Mouse (Mus musculus) limb, embryonic 12.5 days (tissue): ENCODE data around the gene Gab1. TPM values are rescaled to one million over a fixed set of nuclear protein-coding genes. Genes with fewer than 3 reads are reported as not detected.

Experiments
- ATAC-seq: fragments of 200-750 bp; cut with Nextera tagmentation; 2 replicates; pipeline ENCODE4 v1.8.0; 2017; ENCODE audit warnings: low read depth, moderate TSS enrichment; ENCODE audit not compliant: insufficient number of reproducible peaks, insufficient read depth, low FRiP score, low TSS enrichment
- H3K27ac ChIP-seq: fragments of 300-500 bp; sonication (generic); 2 replicates; pipeline ENCODE4 v1.5.1; 2016; ENCODE audit warnings: mild to moderate bottlenecking, moderate library complexity
- H3K27me3 ChIP-seq: fragments of 300-500 bp; sonication (generic); 2 replicates; pipeline ENCODE4 v1.6.1; 2016; ENCODE audit warnings: mild to moderate bottlenecking, moderate library complexity
- H3K36me3 ChIP-seq: fragments of 300-500 bp; sonication (generic); 2 replicates; pipeline ENCODE4 v1.6.1; 2016; ENCODE audit warnings: mild to moderate bottlenecking, moderate library complexity
- H3K4me1 ChIP-seq: fragments of 300-500 bp; sonication (generic); replicated peaks from 2 replicates; pipeline ENCODE4 v1.6.1; 2016
- H3K4me2 ChIP-seq: fragments of 300-500 bp; sonication (generic); 2 replicates; pipeline ENCODE4 v1.6.1; 2016; ENCODE audit warnings: mild to moderate bottlenecking, moderate library complexity
- H3K4me3 ChIP-seq: fragments of 300-500 bp; sonication (generic); replicated peaks from 2 replicates; pipeline ENCODE4 v1.5.1; 2016; ENCODE audit warnings: mild to moderate bottlenecking
- H3K9ac ChIP-seq: fragments of 300-500 bp; sonication (generic); replicated peaks from 2 replicates; pipeline ENCODE4 v1.6.1; 2016; ENCODE audit warnings: mild to moderate bottlenecking, moderate library complexity
- H3K9me3 ChIP-seq: fragments of 300-500 bp; sonication (generic); 2 replicates; pipeline ENCODE4 v1.6.1; 2016; ENCODE audit warnings: mild to moderate bottlenecking, moderate library complexity
- WGBS: fragments of 180-500 bp; shearing (Covaris S2); methylation state at CpG from one replicate; pipeline ENCODE4 v1.1.7; 2016; 5-methylcytosine and 5-hydroxymethylcytosine counted together
- polyA plus RNA-seq: library from polyadenylated mRNA; unstranded; fragments of >200 nt; fragmentation: Nextera tagmentation; extraction: Ambion mirVana; gene quantifications from 2 replicates; pipeline ENCODE4 v1.2.1, GENCODE M21; 2016

The Gab1 gene
- polyA plus RNA-seq, 1 experiment from 2014 or later = 20.4 TPM

GRCm38 (mm10) chr8:80871400-80871799, 8.9 kb downstream of the Gab1 start:
- Histone ChIP-seq H3K27ac (peak overlapping the region; percentile 93), H3K4me2 (no peak overlapping the region), H3K4me3 (no peak overlapping the region), H3K9ac (no peak overlapping the region), H3K9me3 (no peaks in the 10 kb centered on the region), H3K4me1 (peaks cover 46% of the 10 kb centered on the region), H3K27me3 (no peaks in the 10 kb centered on the region), H3K36me3 (no peaks in the 10 kb centered on the region)
- no peak for ATAC-seq
- WGBS = 90% methylated on average over 6 of the region's 6 CpGs

GRCm38 (mm10) chr8:80870535-80871204, 9.6 kb downstream of the Gab1 start:
- H3K27ac ChIP-seq = peak overlapping the region; percentile 93
- H3K9me3 ChIP-seq = no peaks in the 10 kb centered on the region
- no peak overlapping the region for H3K4me3 ChIP-seq
- H3K36me3 ChIP-seq = no peaks in the 10 kb centered on the region
- H3K4me2 ChIP-seq = peak overlapping the region; percentile 24; the same call in 1 of the 2 replicates
- no peaks in the 10 kb centered on the region for H3K27me3 ChIP-seq
- H3K9ac ChIP-seq = no peak overlapping the region
- H3K4me1 ChIP-seq = peaks cover 46% of the 10 kb centered on the region
- ATAC-seq = no peak; the same call in 1 of the 2 replicates
- 68% methylated on average over 9 of the region's 9 CpGs for WGBS

GRCm38 (mm10) chr8:80869881-80870328, 10.4 kb downstream of the Gab1 start:
- H3K27ac ChIP-seq = peak overlapping the region; percentile 93

GRCm38 (mm10) chr8:80868801-80869323, 11.5 kb downstream of the Gab1 start:
- Histone ChIP-seq H3K36me3 (no peaks in the 10 kb centered on the region), H3K9ac (no peak overlapping the region), H3K4me1 (peaks cover 51% of the 10 kb centered on the region), H3K27ac (peak overlapping the region; percentile 93), H3K9me3 (no peaks in the 10 kb centered on the region), H3K27me3 (no peaks in the 10 kb centered on the region), H3K4me3 (no peak overlapping the region), H3K4me2 (no peak overlapping the region)
- WGBS = 85% methylated on average over 11 of the region's 11 CpGs
- no peak for ATAC-seq

More at GRCm38 (mm10) chr8:80869881-80870328, 10.4 kb downstream of the Gab1 start:
- Histone ChIP-seq H3K4me1 (peaks cover 53% of the 10 kb centered on the region), H3K27me3 (no peaks in the 10 kb centered on the region), H3K9ac (no peak overlapping the region), H3K4me2 (peak overlapping the region; percentile 24; the same call in 1 of the 2 replicates), H3K9me3 (no peaks in the 10 kb centered on the region), H3K36me3 (no peaks in the 10 kb centered on the region), H3K4me3 (no peak overlapping the region)
- 50% methylated on average over 11 of the region's 11 CpGs for WGBS
- ATAC-seq = peak; percentile 64

GRCm38 (mm10) chr8:80868006-80868702, 12.2 kb downstream of the Gab1 start:
- Histone ChIP-seq H3K4me2 (no peak overlapping the region), H3K4me3 (no peak overlapping the region), H3K36me3 (no peaks in the 10 kb centered on the region), H3K27ac (no peak overlapping the region), H3K27me3 (no peaks in the 10 kb centered on the region), H3K9ac (no peak overlapping the region), H3K4me1 (peaks cover 57% of the 10 kb centered on the region), H3K9me3 (no peaks in the 10 kb centered on the region)
- ATAC-seq = no peak
- 89% methylated on average over 12 of the region's 12 CpGs for WGBS

GRCm38 (mm10) chr8:80867598-80867997, 12.7 kb downstream of the Gab1 start:
- H3K4me2 ChIP-seq = no peak overlapping the region
- WGBS = 83% methylated on average over 3 of the region's 3 CpGs
- H3K4me1 ChIP-seq = peaks cover 55% of the 10 kb centered on the region
- no peak overlapping the region for H3K27ac ChIP-seq
- no peaks in the 10 kb centered on the region for H3K9me3 ChIP-seq
- H3K36me3 ChIP-seq = no peaks in the 10 kb centered on the region
- H3K9ac ChIP-seq = no peak overlapping the region
- no peaks in the 10 kb centered on the region for H3K27me3 ChIP-seq
- no peak for ATAC-seq
- H3K4me3 ChIP-seq = no peak overlapping the region

GRCm38 (mm10) chr8:80865181-80865784, 15.0 kb downstream of the Gab1 start:
- no peak for ATAC-seq
- no peak overlapping the region for H3K4me3 ChIP-seq
- peak overlapping the region; percentile 13 for H3K27ac ChIP-seq
- WGBS = 76% methylated on average over 8 of the region's 8 CpGs
- peaks cover 5% of the 10 kb centered on the region; the same call in 1 of the 2 replicates for H3K36me3 ChIP-seq
- H3K4me1 ChIP-seq = peaks cover 39% of the 10 kb centered on the region
- no peaks in the 10 kb centered on the region for H3K9me3 ChIP-seq
- H3K4me2 ChIP-seq = no peak overlapping the region
- no peak overlapping the region for H3K9ac ChIP-seq
- H3K27me3 ChIP-seq = no peaks in the 10 kb centered on the region

GRCm38 (mm10) chr8:80863393-80863792, 16.9 kb downstream of the Gab1 start:
- H3K4me3 ChIP-seq = no peak overlapping the region
- H3K9me3 ChIP-seq = no peaks in the 10 kb centered on the region
- 80% methylated on average over 5 of the region's 5 CpGs for WGBS
- no peak overlapping the region for H3K9ac ChIP-seq
- ATAC-seq = no peak
- no peak overlapping the region for H3K4me2 ChIP-seq
- H3K36me3 ChIP-seq = peaks cover 11% of the 10 kb centered on the region; the same call in 1 of the 2 replicates
- no peak overlapping the region for H3K27ac ChIP-seq
- H3K4me1 ChIP-seq = peaks cover 25% of the 10 kb centered on the region
- H3K27me3 ChIP-seq = no peaks in the 10 kb centered on the region

GRCm38 (mm10) chr8:80859180-80859775, 21.0 kb downstream of the Gab1 start:
- Histone ChIP-seq H3K4me1 (peaks cover 18% of the 10 kb centered on the region), H3K4me3 (no peak overlapping the region), H3K27ac (no peak overlapping the region), H3K27me3 (no peaks in the 10 kb centered on the region), H3K4me2 (no peak overlapping the region), H3K9ac (no peak overlapping the region), H3K9me3 (no peaks in the 10 kb centered on the region), H3K36me3 (peaks cover 11% of the 10 kb centered on the region; the same call in 1 of the 2 replicates)
- WGBS = 97% methylated on average over 26 of the region's 26 CpGs
- no peak for ATAC-seq

GRCm38 (mm10) chr8:80857851-80858367, 22.4 kb downstream of the Gab1 start:
- H3K4me2 ChIP-seq = no peak overlapping the region
- ATAC-seq = no peak
- no peak overlapping the region for H3K9ac ChIP-seq
- H3K4me1 ChIP-seq = peaks cover 22% of the 10 kb centered on the region
- H3K36me3 ChIP-seq = peaks cover 11% of the 10 kb centered on the region; the same call in 1 of the 2 replicates
- no peak overlapping the region for H3K4me3 ChIP-seq
- WGBS = 88% methylated on average over 12 of the region's 12 CpGs
- H3K27me3 ChIP-seq = no peaks in the 10 kb centered on the region
- no peak overlapping the region for H3K27ac ChIP-seq
- no peaks in the 10 kb centered on the region for H3K9me3 ChIP-seq
